ENCODE assay signal across 8 mouse cellular contexts in the genomic region with DNA sequence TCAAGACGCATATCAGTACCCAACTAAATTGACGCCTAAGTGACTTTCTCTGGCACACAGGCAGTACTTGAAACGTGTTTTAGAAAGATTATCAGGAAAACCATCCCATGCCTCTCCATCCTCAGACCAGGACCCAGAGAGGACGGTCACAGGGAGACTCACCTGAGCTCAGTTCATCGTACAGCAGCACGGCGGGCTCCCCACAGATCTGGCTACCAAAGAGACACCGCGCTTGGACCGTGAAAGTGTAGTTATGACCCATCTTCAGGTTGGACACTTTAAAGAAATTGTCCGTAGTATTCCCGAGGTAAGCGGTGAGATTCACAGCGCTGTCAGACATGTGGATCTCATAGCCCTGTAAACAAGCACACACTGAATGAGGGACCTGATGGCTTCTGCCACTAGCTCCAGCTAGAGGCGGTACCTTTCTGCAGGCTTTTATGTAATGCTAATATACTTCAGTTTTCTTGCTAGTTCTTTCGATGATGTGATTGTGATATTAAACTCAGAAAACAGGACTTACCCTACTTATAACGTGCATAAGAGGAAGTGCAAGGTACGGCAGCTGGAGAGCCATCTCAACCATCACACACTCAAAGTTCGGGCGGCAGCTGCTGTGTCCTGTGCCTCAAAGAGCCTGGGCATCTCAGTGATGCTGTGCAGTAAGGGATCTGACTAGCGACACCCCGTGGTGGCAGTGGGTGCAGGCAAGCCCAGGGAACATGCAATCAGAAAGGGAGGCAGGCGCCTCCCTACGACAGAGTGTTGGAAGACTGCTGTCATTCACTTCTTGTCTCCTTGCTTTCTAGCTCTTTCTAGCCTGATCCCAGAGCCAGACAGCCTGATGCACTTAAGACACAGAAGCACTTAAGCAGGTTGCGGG.
DNase-seq lines count a peak whose midpoint lies in the region; ATAC-seq and TF ChIP-seq lines count a peak whose summit lies in the region.

No protein-coding gene starts in this region.

- no peak overlapping the region for H3K9ac ChIP-seq in liver, embryonic 12.5 days
- H3K9ac ChIP-seq in forebrain, embryonic 11.5 days (ENCODE audit: low read length) = no peak overlapping the region
- no peak overlapping the region for H3K9ac ChIP-seq in hindbrain, postnatal 0 days (replicated peaks; ENCODE audit: low read length)
- H3K9ac ChIP-seq in limb, embryonic 11.5 days (ENCODE audit: low read length) = no peak overlapping the region
- H3K9ac ChIP-seq in neural tube, embryonic 15.5 days (replicated peaks) = no peak overlapping the region

- ATAC-seq in liver, embryonic 12.5 days = no peak
- peak; percentile 71; the same call in 1 of the 2 replicates for ATAC-seq in forebrain, embryonic 11.5 days (replicated peaks; ENCODE audit: low FRiP score)
- peak; percentile 94 for ATAC-seq in hindbrain, postnatal 0 days
- 0 out of 2 replicates have a peak, but pooled peaks have one; percentile 39 for ATAC-seq in limb, embryonic 11.5 days (ENCODE audit: insufficient number of reproducible peaks, low FRiP score, low TSS enrichment, low read depth)
- ATAC-seq in neural tube, embryonic 15.5 days (ENCODE audit: low FRiP score) = peak; percentile 85
- ATAC-seq in monocyte, adult 5-6 weeks (replicated peaks; ENCODE audit: insufficient number of reproducible peaks, low FRiP score, low TSS enrichment, poor library complexity, severe bottlenecking) = no peak

- H3K4me1 ChIP-seq in liver, embryonic 12.5 days = no peaks in the 10 kb centered on the region
- 0 out of 2 replicates have a peak, but pooled peaks cover 2% of the 10 kb centered on the region for H3K4me1 ChIP-seq in forebrain, embryonic 11.5 days (replicated peaks; ENCODE audit: control insufficient read depth, insufficient read depth, low read length)
- H3K4me1 ChIP-seq in hindbrain, postnatal 0 days (ENCODE audit: insufficient read depth, low read length) = peaks cover 4% of the 10 kb centered on the region; the same call in 1 of the 2 replicates
- H3K4me1 ChIP-seq in limb, embryonic 11.5 days (ENCODE audit: control insufficient read depth, insufficient read depth, low read length) = no peaks in the 10 kb centered on the region
- peaks cover 5% of the 10 kb centered on the region for H3K4me1 ChIP-seq in neural tube, embryonic 15.5 days

- no peaks in the 10 kb centered on the region for H3K27me3 ChIP-seq in liver, embryonic 12.5 days (replicated peaks)
- H3K27me3 ChIP-seq in forebrain, embryonic 11.5 days (ENCODE audit: control insufficient read depth, insufficient read depth, low read length) = no peaks in the 10 kb centered on the region
- no peaks in the 10 kb centered on the region for H3K27me3 ChIP-seq in hindbrain, postnatal 0 days (ENCODE audit: insufficient read depth, low read length)
- H3K27me3 ChIP-seq in limb, embryonic 11.5 days (ENCODE audit: control insufficient read depth, insufficient read depth, low read length) = no peaks in the 10 kb centered on the region
- no peaks in the 10 kb centered on the region for H3K27me3 ChIP-seq in neural tube, embryonic 15.5 days (replicated peaks)

- WGBS in liver, embryonic 12.5 days (ENCODE audit: insufficient replicate concordance) = 65% methylated on average over 25 of the region's 25 CpGs
- 71% methylated on average over 25 of the region's 25 CpGs for WGBS in forebrain, embryonic 11.5 days
- WGBS in hindbrain, postnatal 0 days = 65% methylated on average over 25 of the region's 25 CpGs
- 74% methylated on average over 25 of the region's 25 CpGs for WGBS in limb, embryonic 11.5 days
- 73% methylated on average over 25 of the region's 25 CpGs for WGBS in neural tube, embryonic 15.5 days

- H3K4me3 ChIP-seq in liver, embryonic 12.5 days = no peak overlapping the region
- H3K4me3 ChIP-seq in forebrain, embryonic 11.5 days (ENCODE audit: low read depth, low read length) = no peak overlapping the region
- H3K4me3 ChIP-seq in hindbrain, postnatal 0 days (ENCODE audit: low read length) = no peak overlapping the region
- no peak overlapping the region for H3K4me3 ChIP-seq in limb, embryonic 11.5 days (ENCODE audit: low read depth, low read length)
- no peak overlapping the region for H3K4me3 ChIP-seq in neural tube, embryonic 15.5 days (replicated peaks)

- no peak overlapping the region for H3K4me2 ChIP-seq in liver, embryonic 12.5 days
- H3K4me2 ChIP-seq in forebrain, embryonic 11.5 days (ENCODE audit: low read depth, low read length, severe bottlenecking) = no peak overlapping the region
- H3K4me2 ChIP-seq in hindbrain, postnatal 0 days (ENCODE audit: low read depth, low read length) = no peak overlapping the region
- no peak overlapping the region for H3K4me2 ChIP-seq in limb, embryonic 11.5 days (ENCODE audit: low read depth, severe bottlenecking)
- H3K4me2 ChIP-seq in neural tube, embryonic 15.5 days = no peak overlapping the region

- no peaks in the 10 kb centered on the region for H3K9me3 ChIP-seq in liver, embryonic 12.5 days (replicated peaks)
- no peaks in the 10 kb centered on the region for H3K9me3 ChIP-seq in forebrain, embryonic 11.5 days (ENCODE audit: control insufficient read depth, low read length)
- no peaks in the 10 kb centered on the region for H3K9me3 ChIP-seq in hindbrain, postnatal 0 days (ENCODE audit: low read length)
- no peaks in the 10 kb centered on the region for H3K9me3 ChIP-seq in limb, embryonic 11.5 days (ENCODE audit: control insufficient read depth, low read length)
- H3K9me3 ChIP-seq in neural tube, embryonic 15.5 days (replicated peaks) = no peaks in the 10 kb centered on the region

- peak; percentile 94 for TF ChIP-seq CTCF in hindbrain, postnatal 0 days (IDR thresholded peaks at IDR 0.05; ENCODE audit: low read depth)

- peak; percentile 43 for DNase-seq in liver
- DNase-seq in brain, embryonic 18.5 days (ENCODE audit: low read depth, low spot score) = peak; percentile 69
- DNase-seq in forebrain, embryonic 11.5 days (ENCODE audit: low spot score) = peak; percentile 82
- peak; percentile 90 for DNase-seq in hindbrain, postnatal 0 days (ENCODE audit: low spot score)
- DNase-seq in limb, embryonic 11.5 days (ENCODE audit: low spot score) = peak; percentile 85

- H3K27ac ChIP-seq in liver, embryonic 12.5 days = no peak overlapping the region
- no peak overlapping the region for H3K27ac ChIP-seq in forebrain, embryonic 11.5 days (ENCODE audit: low read depth, low read length)
- H3K27ac ChIP-seq in hindbrain, postnatal 0 days = no peak overlapping the region; the same call in 1 of the 2 replicates
- H3K27ac ChIP-seq in limb, embryonic 11.5 days (replicated peaks; ENCODE audit: low read depth, low read length) = no peak overlapping the region
- H3K27ac ChIP-seq in neural tube, embryonic 15.5 days (replicated peaks) = 0 out of 2 replicates have a peak overlapping the region, but pooled peaks have one; percentile 33

- H3K36me3 ChIP-seq in liver, embryonic 12.5 days = no peaks in the 10 kb centered on the region
- no peaks in the 10 kb centered on the region for H3K36me3 ChIP-seq in forebrain, embryonic 11.5 days (ENCODE audit: control insufficient read depth, insufficient read depth, low read length)
- peaks cover 14% of the 10 kb centered on the region; the same call in 1 of the 2 replicates for H3K36me3 ChIP-seq in hindbrain, postnatal 0 days (ENCODE audit: insufficient read depth, low read length)
- H3K36me3 ChIP-seq in limb, embryonic 11.5 days (ENCODE audit: control insufficient read depth, insufficient read depth, low read length) = 0 out of 2 replicates have a peak, but pooled peaks cover 2% of the 10 kb centered on the region
- H3K36me3 ChIP-seq in neural tube, embryonic 15.5 days = peaks cover 37% of the 10 kb centered on the region

Comparison
In these comparisons a context has a peak if more than half of its experiments do, and no peak if none do; other contexts are left out.
1. ATAC-seq: peak in forebrain, embryonic 11.5 days (single experiment), hindbrain, postnatal 0 days (single experiment), limb, embryonic 11.5 days (single experiment) and neural tube, embryonic 15.5 days (single experiment); none in liver, embryonic 12.5 days (single experiment) and monocyte, adult 5-6 weeks (single experiment).
2. Peak in every context shown above with its lines, with median percentiles within 50 percentile points of each other: DNase-seq.